Mouse (Mus musculus): ENCODE results near the gene Spock2. TPM values are rescaled to one million over a fixed set of nuclear protein-coding genes. Genes with fewer than 3 reads are reported as not detected.
"Not testable (repeated sequence)": the region's sequence is repeated elsewhere in the genome, so short reads cannot be mapped to it uniquely, and the experiment has no call there.

The Spock2 gene
- total and polyA plus RNA-seq, 3 experiments: 0.10 to 0.13 TPM; not detected in 1

- in situ Hi-C loops (cut with MboI; ENCODE audit: low pct_ligation_motif_present, low pct_unique_long_range_greater_than_20kb, low sequenced_read_pairs): no loop called here
These were observed 34.7 kb downstream of the Spock2 start for GRCm38 (mm10) chr10:60140751-60141150.

GRCm38 (mm10) chr10:60141656-60142160 is 35.7 kb downstream of the Spock2 start:
- Histone ChIP-seq H3K79me2 (replicated peaks; ENCODE audit: control insufficient read depth, extremely low read depth, insufficient read depth, poor library complexity, severe bottlenecking) (no peaks in the 10 kb centered on the region), H3K27me3 (replicated peaks) (no peaks in the 10 kb centered on the region), H3K9me3 (replicated peaks; ENCODE audit: low read length) (peaks cover 7% of the 10 kb centered on the region), H3K9ac (ENCODE audit: insufficient read depth, low read depth) (no peak overlapping the region), H3K36me3 (replicated peaks in 1 of 2; ENCODE audit: control insufficient read depth in 1 of 2, insufficient read depth in 1 of 2, low read length in 1 of 2) (no peaks in the 10 kb centered on the region), H3K4me2 (ENCODE audit: insufficient read depth, low read depth, poor library complexity, severe bottlenecking) (no peak overlapping the region), H3K4me3 (replicated peaks in 1 of 3; ENCODE audit: low read depth in 2 of 3, low read length in 2 of 3, poor library complexity in 1 of 3) (no peak overlapping the region), H3K27ac (ENCODE audit: insufficient read depth, low read depth) (no peak overlapping the region), H3K4me1 (ENCODE audit: control insufficient read depth in 1 of 2, insufficient read depth in 2 of 2) (0 out of 4 replicates have a peak, but pooled peaks cover 0 to 3% of the 10 kb centered on the region in 2 experiments)
- no peak for DNase-seq (ENCODE audit: extremely low read depth)
- in situ Hi-C loops (cut with MboI; ENCODE audit: low pct_ligation_motif_present, low pct_unique_long_range_greater_than_20kb, low sequenced_read_pairs) (no loop called here), dilution Hi-C loops (cut with MboI; ENCODE audit: extremely low pct_ligation_motif_present, extremely low pct_unique_long_range_greater_than_20kb, low sequenced_read_pairs) (no loop called here)
- TF ChIP-seq CHD2 (IDR thresholded peaks at IDR 0.05; ENCODE audit: low read length) (no peak), MYC (IDR thresholded peaks at IDR 0.05; ENCODE audit: low read depth, low read length) (no peak), PAX5 (IDR thresholded peaks at IDR 0.05; ENCODE audit: low read length) (no peak), NRF1 (IDR thresholded peaks at IDR 0.05; ENCODE audit: low read depth, low read length) (no peak)

More at GRCm38 (mm10) chr10:60140751-60141150, 34.7 kb downstream of the Spock2 start:
- H3K4me3 ChIP-seq (replicated peaks in 1 of 3; ENCODE audit: low read depth in 2 of 3, low read length in 2 of 3, poor library complexity in 1 of 3): no peak overlapping the region
- TF ChIP-seq HCFC1 (IDR thresholded peaks at IDR 0.05; ENCODE audit: low read depth, low read length) (no peak), CTCF (conservative IDR thresholded peaks at IDR 0.05 in 1 of 2, IDR thresholded peaks at IDR 0.05 in 1 of 2; ENCODE audit: low read depth in 2 of 2, low read length in 2 of 2) (0 out of 4 replicates have a peak, but pooled peaks of 1 of the 2 experiments have one; percentile 6), MAFK (IDR thresholded peaks at IDR 0.05; ENCODE audit: insufficient replicate concordance, low read length) (no peak), CHD1 (IDR thresholded peaks at IDR 0.05; ENCODE audit: low read depth, low read length) (no peak)
- no peak for DNase-seq (ENCODE audit: extremely low read depth)
- no peaks in the 10 kb centered on the region for H3K27me3 ChIP-seq (replicated peaks)
- no peaks in the 10 kb centered on the region for H3K79me2 ChIP-seq (replicated peaks; ENCODE audit: control insufficient read depth, extremely low read depth, insufficient read depth, poor library complexity, severe bottlenecking)
- H3K4me1 ChIP-seq (ENCODE audit: control insufficient read depth in 1 of 2, insufficient read depth in 2 of 2): 0 out of 4 replicates have a peak, but pooled peaks cover 0 to 3% of the 10 kb centered on the region in 2 experiments
- dilution Hi-C loops (cut with MboI; ENCODE audit: extremely low pct_ligation_motif_present, extremely low pct_unique_long_range_greater_than_20kb, low sequenced_read_pairs): no loop called here
- H3K9me3 ChIP-seq (replicated peaks; ENCODE audit: low read length): peaks cover 7% of the 10 kb centered on the region
- no peak overlapping the region for H3K27ac ChIP-seq (ENCODE audit: insufficient read depth, low read depth)
- H3K4me2 ChIP-seq (ENCODE audit: insufficient read depth, low read depth, poor library complexity, severe bottlenecking): no peak overlapping the region
- no peak overlapping the region for H3K9ac ChIP-seq (ENCODE audit: insufficient read depth, low read depth)
- H3K36me3 ChIP-seq (replicated peaks in 1 of 2; ENCODE audit: control insufficient read depth in 1 of 2, insufficient read depth in 1 of 2, low read length in 1 of 2): no peaks in the 10 kb centered on the region

GRCm38 (mm10) chr10:60147510-60148047 is 41.6 kb downstream of the Spock2 start:
- H3K27ac ChIP-seq (ENCODE audit: insufficient read depth, low read depth); H3K79me2 ChIP-seq (replicated peaks; ENCODE audit: control insufficient read depth, extremely low read depth, insufficient read depth, poor library complexity, severe bottlenecking); H3K4me3 ChIP-seq (replicated peaks in 1 of 3; ENCODE audit: low read depth in 2 of 3, low read length in 2 of 3, poor library complexity in 1 of 3); DNase-seq (ENCODE audit: extremely low read depth); H3K9me3 ChIP-seq (replicated peaks; ENCODE audit: low read length); H3K4me2 ChIP-seq (ENCODE audit: insufficient read depth, low read depth, poor library complexity, severe bottlenecking); H3K27me3 ChIP-seq (replicated peaks); in situ Hi-C loops (cut with MboI; ENCODE audit: low pct_ligation_motif_present, low pct_unique_long_range_greater_than_20kb, low sequenced_read_pairs); H3K36me3 ChIP-seq (replicated peaks in 1 of 2; ENCODE audit: control insufficient read depth in 1 of 2, insufficient read depth in 1 of 2, low read length in 1 of 2); dilution Hi-C loops (cut with MboI; ENCODE audit: extremely low pct_ligation_motif_present, extremely low pct_unique_long_range_greater_than_20kb, low sequenced_read_pairs); H3K9ac ChIP-seq (ENCODE audit: insufficient read depth, low read depth): not testable (repeated sequence)
- peaks cover 9 to 33% of the 10 kb centered on the region in 2 experiments for H3K4me1 ChIP-seq (ENCODE audit: control insufficient read depth in 1 of 2, insufficient read depth in 2 of 2)

Measured in CH12.LX (cell line).